ENCODE assay signal across 22 mouse cellular contexts in the genomic region with DNA sequence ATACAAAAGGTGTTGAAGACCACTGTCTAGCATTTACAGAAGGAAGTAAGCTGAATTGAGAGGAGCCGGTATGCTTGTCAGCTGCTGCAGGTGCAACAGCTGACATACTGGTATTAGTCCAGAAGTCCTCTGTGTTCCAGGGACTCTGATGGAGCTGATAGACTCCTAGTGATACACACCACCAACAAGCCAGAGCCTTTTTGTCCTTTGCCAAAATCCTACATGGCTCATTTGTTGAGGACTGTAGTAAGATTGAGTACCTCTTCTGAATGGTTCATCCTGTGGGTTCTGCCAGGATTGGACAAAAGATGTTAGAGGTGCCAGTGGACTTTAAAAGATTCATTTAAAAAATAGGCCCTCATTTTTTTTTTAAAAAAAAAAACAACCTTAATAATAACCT.
DNase-seq lines count a peak whose midpoint lies in the region; ATAC-seq lines count a peak whose summit lies in the region.
"Had no signal": no experiment of that assay in that cellular context is flagged by ENCODE, and none has a peak within 500 bp of the region (broad histone marks: within the 10 kb centered on the region; RNA-seq: fewer than 3 reads in every experiment).

No protein-coding gene starts in this region.

- ATAC-seq in forebrain, embryonic 14.5 days, result peak; percentile 29; the same call in 1 of the 2 replicates
- no peak for ATAC-seq in hindbrain, embryonic 14.5 days (ENCODE audit: low FRiP score)
- no peak for ATAC-seq in hindbrain, embryonic 12.5 days (ENCODE audit: low FRiP score)
- ATAC-seq in neural tube, embryonic 14.5 days (ENCODE audit: low read depth), result peak; percentile 17; the same call in 1 of the 2 replicates
- ATAC-seq: forebrain, embryonic 13.5 days; intestine, postnatal 0 days; Patski had no signal

- WGBS in forebrain, embryonic 14.5 days, result 52% methylated on average over 1 of the region's 1 CpGs
- WGBS in forebrain, embryonic 10.5 days, result 82% methylated on average over 1 of the region's 1 CpGs
- 74% methylated on average over 1 of the region's 1 CpGs for WGBS in hindbrain, embryonic 14.5 days
- 81% methylated on average over 1 of the region's 1 CpGs for WGBS in hindbrain, embryonic 12.5 days
- 65% methylated on average over 1 of the region's 1 CpGs for WGBS in neural tube, embryonic 14.5 days

- no peak overlapping the region for H3K4me2 ChIP-seq in forebrain, embryonic 14.5 days (ENCODE audit: low read length)
- H3K4me2 ChIP-seq in hindbrain, embryonic 14.5 days (replicated peaks), result no peak overlapping the region
- no peak overlapping the region for H3K4me2 ChIP-seq in hindbrain, embryonic 12.5 days (replicated peaks)
- no peak overlapping the region for H3K4me2 ChIP-seq in neural tube, embryonic 14.5 days (ENCODE audit: low read depth, low read length)
- H3K4me2 ChIP-seq: embryonic facial prominence, embryonic 12.5 days; embryonic facial prominence, embryonic 15.5 days; forebrain, embryonic 13.5 days; heart, embryonic 11.5 days had no signal

- no peak overlapping the region for H3K9ac ChIP-seq in forebrain, embryonic 14.5 days (ENCODE audit: low read length)
- H3K9ac ChIP-seq in hindbrain, embryonic 14.5 days, result no peak overlapping the region
- H3K9ac ChIP-seq in hindbrain, embryonic 12.5 days, result no peak overlapping the region
- no peak overlapping the region for H3K9ac ChIP-seq in neural tube, embryonic 14.5 days (replicated peaks; ENCODE audit: low read depth, low read length)
- H3K9ac ChIP-seq: embryonic facial prominence, embryonic 12.5 days; embryonic facial prominence, embryonic 15.5 days; forebrain, embryonic 13.5 days had no signal

- H3K27me3 ChIP-seq in forebrain, embryonic 14.5 days (replicated peaks; ENCODE audit: control insufficient read depth, insufficient read depth, low read length), result no peaks in the 10 kb centered on the region
- H3K27me3 ChIP-seq in forebrain, embryonic 10.5 days (ENCODE audit: poor library complexity, severe bottlenecking), result no peaks in the 10 kb centered on the region
- H3K27me3 ChIP-seq in hindbrain, embryonic 14.5 days (ENCODE audit: control insufficient read depth, insufficient read depth, low read length), result no peaks in the 10 kb centered on the region
- H3K27me3 ChIP-seq in hindbrain, embryonic 12.5 days, result no peaks in the 10 kb centered on the region
- H3K27me3 ChIP-seq in neural tube, embryonic 14.5 days (ENCODE audit: control insufficient read depth, insufficient read depth, low read length), result no peaks in the 10 kb centered on the region
- H3K27me3 ChIP-seq: embryonic facial prominence, embryonic 12.5 days; embryonic facial prominence, embryonic 15.5 days; forebrain, embryonic 13.5 days had no signal

- no peaks in the 10 kb centered on the region for H3K36me3 ChIP-seq in forebrain, embryonic 14.5 days (ENCODE audit: control insufficient read depth, insufficient read depth, low read length)
- no peaks in the 10 kb centered on the region for H3K36me3 ChIP-seq in forebrain, embryonic 10.5 days (replicated peaks)
- H3K36me3 ChIP-seq in hindbrain, embryonic 14.5 days (replicated peaks; ENCODE audit: control insufficient read depth, insufficient read depth), result no peaks in the 10 kb centered on the region
- H3K36me3 ChIP-seq in hindbrain, embryonic 12.5 days, result no peaks in the 10 kb centered on the region
- no peaks in the 10 kb centered on the region for H3K36me3 ChIP-seq in neural tube, embryonic 14.5 days (ENCODE audit: control insufficient read depth, insufficient read depth, low read length)
- H3K36me3 ChIP-seq: embryonic facial prominence, embryonic 12.5 days; embryonic facial prominence, embryonic 15.5 days had no signal

- H3K4me3 ChIP-seq in forebrain, embryonic 14.5 days (ENCODE audit: low read depth, low read length), result no peak overlapping the region
- H3K4me3 ChIP-seq in forebrain, embryonic 10.5 days, result no peak overlapping the region
- H3K4me3 ChIP-seq in hindbrain, embryonic 14.5 days (replicated peaks; ENCODE audit: low read length), result no peak overlapping the region
- no peak overlapping the region for H3K4me3 ChIP-seq in hindbrain, embryonic 12.5 days
- H3K4me3 ChIP-seq in neural tube, embryonic 14.5 days (ENCODE audit: low read depth, low read length), result no peak overlapping the region
- H3K4me3 ChIP-seq: embryonic facial prominence, embryonic 12.5 days; embryonic facial prominence, embryonic 15.5 days; forebrain, embryonic 13.5 days; gastrocnemius, adult 2 months had no signal

- DNase-seq in forebrain, embryonic 14.5 days (ENCODE audit: low spot score), result peak; percentile 55
- DNase-seq in forebrain, embryonic 10.5 days (ENCODE audit: extremely low spot score, low spot score), result no peak
- DNase-seq in hindbrain, embryonic 14.5 days (ENCODE audit: low spot score), result peak; percentile 26
- DNase-seq in neural tube, embryonic 10.5 days (ENCODE audit: extremely low spot score, low spot score), result no peak
- DNase-seq: adrenal gland, postnatal 10 days; adrenal gland, postnatal 36 days; cerebellum, adult 11 months; cerebellum, adult 2 months; cerebellum, adult 9-11 months; cerebellum, postnatal 25 days; gastrocnemius, adult 2 months; gastrocnemius, postnatal 14 days; heart, adult 11 months; kidney, adult 2 months had no signal

- H3K9me3 ChIP-seq in forebrain, embryonic 14.5 days (replicated peaks; ENCODE audit: control insufficient read depth, low read length), result no peaks in the 10 kb centered on the region
- H3K9me3 ChIP-seq in forebrain, embryonic 10.5 days, result no peaks in the 10 kb centered on the region
- no peaks in the 10 kb centered on the region for H3K9me3 ChIP-seq in hindbrain, embryonic 14.5 days (ENCODE audit: control insufficient read depth, low read length)
- H3K9me3 ChIP-seq in hindbrain, embryonic 12.5 days (replicated peaks), result no peaks in the 10 kb centered on the region
- no peaks in the 10 kb centered on the region for H3K9me3 ChIP-seq in neural tube, embryonic 14.5 days (ENCODE audit: control insufficient read depth, low read length)
- H3K9me3 ChIP-seq: embryonic facial prominence, embryonic 12.5 days; embryonic facial prominence, embryonic 15.5 days; forebrain, embryonic 13.5 days had no signal

- H3K27ac ChIP-seq in forebrain, embryonic 14.5 days (ENCODE audit: low read depth, low read length), result no peak overlapping the region
- no peak overlapping the region for H3K27ac ChIP-seq in forebrain, embryonic 10.5 days
- no peak overlapping the region for H3K27ac ChIP-seq in hindbrain, embryonic 14.5 days
- no peak overlapping the region for H3K27ac ChIP-seq in hindbrain, embryonic 12.5 days
- H3K27ac ChIP-seq in neural tube, embryonic 14.5 days (ENCODE audit: low read depth, low read length), result no peak overlapping the region
- H3K27ac ChIP-seq: embryonic facial prominence, embryonic 12.5 days; embryonic facial prominence, embryonic 15.5 days; forebrain, embryonic 13.5 days; gastrocnemius, adult 2 months had no signal

- no peaks in the 10 kb centered on the region for H3K4me1 ChIP-seq in forebrain, embryonic 14.5 days (ENCODE audit: control insufficient read depth, insufficient read depth, low read length)
- no peaks in the 10 kb centered on the region for H3K4me1 ChIP-seq in forebrain, embryonic 10.5 days
- no peaks in the 10 kb centered on the region for H3K4me1 ChIP-seq in hindbrain, embryonic 14.5 days (replicated peaks; ENCODE audit: control insufficient read depth, insufficient read depth, low read length)
- no peaks in the 10 kb centered on the region for H3K4me1 ChIP-seq in hindbrain, embryonic 12.5 days
- H3K4me1 ChIP-seq in neural tube, embryonic 14.5 days (ENCODE audit: control insufficient read depth, insufficient read depth, low read length), result no peaks in the 10 kb centered on the region
- H3K4me1 ChIP-seq: embryonic facial prominence, embryonic 12.5 days; embryonic facial prominence, embryonic 15.5 days; forebrain, embryonic 13.5 days had no signal

Comparison
In these comparisons a context has a peak if more than half of its experiments do, and no peak if none do; other contexts are left out.
1. DNase-seq: peak in forebrain, embryonic 14.5 days (single experiment) and hindbrain, embryonic 14.5 days (single experiment); none in forebrain, embryonic 10.5 days (single experiment) and neural tube, embryonic 10.5 days (single experiment).
2. ATAC-seq: peak in forebrain, embryonic 14.5 days (single experiment) and neural tube, embryonic 14.5 days (single experiment); none in hindbrain, embryonic 14.5 days (single experiment) and hindbrain, embryonic 12.5 days (single experiment).